In the genomic region with DNA sequence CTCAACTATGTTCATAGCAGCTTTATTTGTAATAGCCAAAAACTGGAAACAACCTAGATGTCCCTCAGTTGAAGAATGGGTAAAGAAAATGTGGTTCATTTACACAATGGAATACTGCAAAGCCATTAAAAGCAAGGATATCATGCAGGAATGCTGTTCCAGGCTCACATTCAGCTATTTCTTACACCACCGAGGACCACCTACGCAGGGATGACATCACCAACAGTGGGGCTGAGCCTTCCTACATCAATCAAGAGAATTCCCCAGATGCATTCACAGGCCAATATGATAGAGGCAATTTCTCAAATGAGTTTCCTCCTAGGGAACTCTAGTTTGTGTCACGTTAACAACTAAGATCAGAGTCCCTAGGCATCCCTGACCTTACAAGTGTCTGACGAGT, we compare ENCODE assay signal across 13 mouse cellular contexts. TPM values are rescaled to one million over a fixed set of nuclear protein-coding genes. Genes with fewer than 3 reads are reported as not detected.
"Had no signal": no experiment of that assay in that cellular context is flagged by ENCODE, and none has a peak within 500 bp of the region (broad histone marks: within the 10 kb centered on the region; RNA-seq: fewer than 3 reads in every experiment).

No protein-coding gene starts in this region.

- H3K27ac ChIP-seq: kidney, postnatal 0 days; liver, embryonic 13.5 days had no signal

- H3K9ac ChIP-seq: liver, embryonic 13.5 days had no signal

- H3K9me3 ChIP-seq: liver, embryonic 13.5 days had no signal

- H3K4me2 ChIP-seq: liver, embryonic 13.5 days; midbrain, embryonic 11.5 days had no signal

- H3K4me3 ChIP-seq: liver, embryonic 13.5 days had no signal

- H3K4me1 ChIP-seq: liver, embryonic 13.5 days had no signal

- ATAC-seq: intestine, postnatal 0 days had no signal

- H3K36me3 ChIP-seq: liver, embryonic 13.5 days had no signal

- DNase-seq: kidney, adult 2 months; kidney, postnatal 25 days; liver, embryonic 13.5 days; lung, adult 2 months; lung, postnatal 14 days; lung, postnatal 4 days; midbrain, embryonic 14.5 days; thymus, adult 18-20 months; thymus, postnatal 36 days had no signal

- H3K27me3 ChIP-seq: liver, embryonic 13.5 days had no signal

RNA-seq across cellular contexts. Expression of a gene that starts 32.8 kb away (rescaled TPM):
- polyA plus RNA-seq: liver, embryonic 16.5 days had no signal
